Mouse (Mus musculus): ENCODE measurements around the gene Ptk7. TPM values are rescaled to one million over a fixed set of nuclear protein-coding genes. Genes with fewer than 3 reads are reported as not detected.

Gene Ptk7
- total RNA-seq, 2 experiments from 2014 or later, result 8.0 to 9.0 TPM

DNA sequence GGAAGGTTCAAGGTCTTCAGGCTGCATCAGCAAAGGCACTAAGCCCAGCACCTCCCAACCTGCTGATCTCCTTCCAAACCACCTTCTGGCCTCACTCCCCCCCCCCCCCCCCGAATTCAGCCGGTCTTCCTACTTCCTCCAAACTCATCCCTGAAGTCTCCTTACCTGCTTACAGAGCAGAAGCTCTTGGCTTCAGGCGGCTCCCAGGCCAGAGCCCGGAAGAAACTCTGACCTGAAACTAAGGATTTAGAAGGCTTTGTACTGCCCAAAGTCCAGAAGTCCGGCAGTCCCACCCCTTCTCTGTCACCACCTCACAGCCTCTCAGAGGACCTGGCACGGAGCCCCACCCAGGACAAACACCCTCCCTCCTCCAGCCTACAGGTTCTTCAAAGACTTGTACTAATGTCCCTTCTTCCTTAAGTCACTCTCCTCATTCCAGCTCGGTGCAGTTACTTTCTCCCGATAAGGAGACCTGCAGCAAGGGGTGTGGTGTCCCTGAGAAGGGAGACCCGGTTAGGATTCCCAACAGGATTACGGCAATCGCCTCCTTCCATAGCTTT is 15.7 kb upstream of the Ptk7 start:
- DNase-seq (ENCODE audit: low spot score in 2 of 2), result no peak

DNA sequence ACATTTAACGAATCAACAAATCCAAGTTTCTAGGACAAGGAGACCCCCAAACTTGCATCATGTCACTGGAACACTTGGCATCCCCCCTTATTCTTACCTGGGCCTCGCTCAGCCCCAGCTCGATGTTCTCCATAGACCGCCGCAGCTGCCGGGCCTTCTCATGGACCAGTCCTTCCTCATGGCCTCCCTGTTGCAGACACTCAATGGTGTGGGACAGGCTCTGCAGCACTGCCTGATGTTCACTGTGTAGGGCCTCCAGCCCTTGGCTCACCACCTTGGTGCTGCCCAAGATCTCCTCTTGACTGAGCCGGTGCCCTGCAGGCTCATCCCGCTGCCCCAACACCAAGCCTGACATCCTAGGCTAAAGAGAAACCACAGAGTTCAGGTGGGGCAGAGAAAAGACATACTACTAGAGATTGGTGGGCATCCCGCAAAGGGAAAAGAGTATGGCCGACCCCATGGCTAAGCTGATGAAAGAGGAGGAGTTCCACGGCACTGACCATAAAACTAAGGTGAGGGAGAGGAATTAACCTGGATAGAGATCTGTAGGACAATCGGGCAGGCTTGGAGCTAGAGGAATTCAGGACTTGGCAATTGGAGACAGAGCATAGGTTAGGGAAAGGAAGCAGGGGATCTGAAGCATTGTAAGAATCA is 15.0 kb upstream of the Ptk7 start:
- no peak for DNase-seq (ENCODE audit: low spot score in 2 of 2)

DNA sequence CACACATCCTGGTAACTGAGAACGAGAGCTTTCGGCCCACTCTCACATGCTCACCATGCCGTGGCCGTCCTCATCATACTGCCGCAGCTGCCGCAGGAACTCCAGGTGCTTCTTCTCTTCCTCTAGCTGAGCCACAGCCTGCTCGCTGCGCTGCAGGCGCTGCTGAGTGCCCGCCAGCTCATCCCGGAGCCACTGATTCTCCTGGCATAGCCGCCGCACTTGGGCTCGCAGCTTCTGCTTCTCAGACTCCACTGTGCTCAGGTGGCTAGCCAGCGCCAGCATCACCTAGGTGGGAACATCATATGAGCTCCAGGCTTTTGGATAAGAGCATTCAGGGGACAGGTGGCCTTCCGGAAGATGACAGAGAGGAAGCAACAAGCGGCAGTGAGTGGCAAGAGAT is 12.8 kb upstream of the Ptk7 start:
- no peak for DNase-seq (ENCODE audit: low spot score in 2 of 2)

DNA sequence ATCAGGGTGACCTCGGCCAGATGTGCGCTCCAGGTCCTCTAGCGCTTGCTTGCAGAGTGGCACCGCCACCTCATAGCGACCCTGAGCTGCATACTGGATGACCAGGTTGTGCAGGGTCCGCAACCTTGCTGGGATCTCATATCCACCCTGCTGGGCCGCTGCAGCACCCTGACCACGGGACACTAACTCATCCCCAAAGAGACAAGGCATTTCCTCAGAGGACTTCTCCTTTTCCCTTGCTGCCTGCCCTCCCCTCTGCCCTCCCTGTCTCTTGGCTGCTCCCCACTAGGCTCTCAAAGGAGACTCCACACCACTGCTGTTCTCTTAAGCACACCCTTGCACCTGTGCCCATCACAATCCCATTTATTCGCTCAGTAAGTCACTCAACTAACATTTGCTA is 10.6 kb upstream of the Ptk7 start:
- DNase-seq (ENCODE audit: low spot score in 2 of 2), result no peak

DNA sequence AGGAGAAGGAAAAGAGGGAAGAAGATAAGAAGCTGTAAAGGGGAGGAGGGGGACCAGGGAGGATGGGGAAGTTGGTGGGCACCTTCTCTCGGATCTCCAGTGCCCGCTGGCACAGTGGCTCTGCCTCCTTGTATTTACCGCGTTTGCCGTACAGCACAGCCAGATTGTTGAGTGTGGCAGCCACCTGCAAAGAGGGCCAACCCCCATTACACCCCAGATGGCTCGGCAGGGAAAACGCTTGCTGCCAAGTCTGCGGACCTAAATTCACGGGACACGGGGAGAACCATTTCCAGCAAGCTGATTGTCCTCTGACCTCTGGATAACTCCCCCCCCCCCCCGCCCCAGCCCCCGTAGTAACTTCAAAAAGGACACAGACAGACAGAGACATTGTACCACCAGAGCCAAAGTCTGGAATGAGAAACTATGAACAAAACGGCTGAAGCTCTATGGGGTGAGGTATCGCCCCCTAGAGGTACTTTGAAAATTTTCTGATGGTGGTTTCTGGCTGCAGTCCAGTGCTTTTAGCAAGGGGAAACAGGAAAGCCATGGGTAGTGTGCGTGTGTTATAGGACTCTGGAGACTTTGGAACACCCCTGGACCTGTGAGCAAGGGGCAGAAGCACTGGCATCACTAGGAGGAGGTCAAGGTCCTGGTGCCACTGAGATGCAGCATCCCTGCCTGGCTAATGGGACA is 7.7 kb upstream of the Ptk7 start:
- peak; percentile 53 to 87 for DNase-seq (ENCODE audit: low spot score in 2 of 2)

DNA sequence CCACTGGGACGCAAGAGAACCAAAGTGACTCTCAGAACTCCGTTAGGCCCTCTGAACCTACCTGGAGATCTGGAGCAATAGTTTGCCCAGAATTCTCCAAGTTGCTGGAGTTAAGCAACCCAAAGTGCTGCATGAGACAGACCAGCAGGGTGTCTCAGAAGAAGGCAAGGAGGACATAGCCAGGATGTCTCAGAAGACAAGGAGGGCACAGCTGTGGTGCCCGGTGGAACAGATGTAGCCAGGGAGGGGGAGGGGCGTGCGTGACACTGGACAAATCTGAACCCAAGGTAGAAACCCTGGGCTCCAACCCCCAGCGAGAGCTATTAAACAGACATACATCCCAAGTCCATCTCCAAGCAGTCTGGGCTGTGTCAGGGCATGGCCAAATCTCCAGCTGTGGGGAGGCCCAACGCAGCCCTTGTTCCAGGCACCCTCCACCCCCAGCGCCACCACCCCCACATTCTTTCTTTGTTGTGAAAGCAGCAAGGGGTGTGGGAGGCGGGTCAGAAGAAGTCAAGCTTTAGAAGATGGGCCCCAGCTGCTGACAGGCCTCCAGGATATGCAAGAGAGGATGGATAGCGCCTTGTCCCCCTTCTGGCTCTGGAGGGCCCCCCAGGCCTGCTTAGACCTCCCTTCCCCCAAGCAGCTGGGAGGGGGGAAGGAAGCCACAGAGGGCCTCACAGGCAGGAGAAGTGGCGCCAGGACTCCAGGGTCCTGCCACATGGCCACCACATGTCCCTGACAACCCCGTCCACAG is 559 bp upstream of the Ptk7 start:
- no peak for DNase-seq (ENCODE audit: low spot score in 2 of 2)

DNA sequence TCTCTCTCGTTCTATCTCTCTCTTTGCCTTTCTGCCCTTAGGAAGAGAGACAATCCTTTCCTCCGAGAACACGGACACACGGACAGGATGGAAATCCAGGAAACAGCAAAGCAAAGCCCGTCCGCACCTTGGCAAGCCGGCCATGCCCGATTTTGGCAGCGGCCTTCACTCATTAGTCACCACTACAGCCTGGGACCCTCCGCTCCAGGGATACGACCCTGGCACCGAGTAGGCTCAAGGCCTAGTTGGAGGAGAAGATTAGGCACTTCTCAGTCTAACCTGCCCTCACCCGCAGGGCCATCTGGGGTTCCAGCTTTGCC is 873 bp downstream of the Ptk7 start:
- DNase-seq (ENCODE audit: low spot score in 2 of 2), result no peak

DNA sequence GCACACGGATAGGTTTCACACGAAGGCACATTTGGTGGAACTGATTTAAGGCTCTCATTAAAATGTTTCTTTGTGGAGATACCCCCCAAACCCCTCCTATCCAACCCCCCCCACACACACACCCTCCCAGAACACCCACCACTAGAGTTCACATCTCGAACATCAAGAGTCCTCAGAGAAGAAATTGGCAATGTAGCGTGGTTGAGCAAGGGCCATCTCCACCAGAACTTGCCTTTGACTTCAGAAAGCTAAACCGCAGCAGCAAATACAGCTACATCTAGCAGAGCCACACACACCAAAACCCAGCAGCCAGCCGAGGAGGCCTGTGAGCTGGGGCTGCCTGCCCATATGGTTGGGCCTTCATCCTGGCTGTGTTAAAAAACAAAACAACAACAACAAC is 1.9 kb downstream of the Ptk7 start:
- DNase-seq (ENCODE audit: low spot score in 2 of 2), result no peak

DNA sequence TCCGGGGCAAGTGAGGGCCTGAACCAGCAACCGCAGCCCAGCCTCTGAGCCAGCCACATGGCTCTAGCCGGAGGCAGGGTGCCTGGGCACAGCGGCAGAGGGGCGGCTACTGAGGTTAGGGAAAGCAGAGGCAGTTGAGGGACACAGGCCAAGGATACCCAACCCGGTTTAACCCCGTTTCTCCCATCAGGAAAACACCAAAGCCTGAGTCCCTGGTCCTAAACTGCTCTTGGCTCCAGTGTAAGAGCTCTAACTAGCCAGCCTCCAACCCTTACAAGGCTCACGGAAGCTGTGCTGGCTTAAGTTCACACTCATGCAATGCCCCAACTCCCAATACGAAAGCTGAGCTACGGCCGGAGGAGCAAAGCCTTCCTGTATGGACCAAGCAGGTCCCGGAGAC is 4.7 kb downstream of the Ptk7 start:
- DNase-seq (ENCODE audit: low spot score in 2 of 2), result no peak

DNA sequence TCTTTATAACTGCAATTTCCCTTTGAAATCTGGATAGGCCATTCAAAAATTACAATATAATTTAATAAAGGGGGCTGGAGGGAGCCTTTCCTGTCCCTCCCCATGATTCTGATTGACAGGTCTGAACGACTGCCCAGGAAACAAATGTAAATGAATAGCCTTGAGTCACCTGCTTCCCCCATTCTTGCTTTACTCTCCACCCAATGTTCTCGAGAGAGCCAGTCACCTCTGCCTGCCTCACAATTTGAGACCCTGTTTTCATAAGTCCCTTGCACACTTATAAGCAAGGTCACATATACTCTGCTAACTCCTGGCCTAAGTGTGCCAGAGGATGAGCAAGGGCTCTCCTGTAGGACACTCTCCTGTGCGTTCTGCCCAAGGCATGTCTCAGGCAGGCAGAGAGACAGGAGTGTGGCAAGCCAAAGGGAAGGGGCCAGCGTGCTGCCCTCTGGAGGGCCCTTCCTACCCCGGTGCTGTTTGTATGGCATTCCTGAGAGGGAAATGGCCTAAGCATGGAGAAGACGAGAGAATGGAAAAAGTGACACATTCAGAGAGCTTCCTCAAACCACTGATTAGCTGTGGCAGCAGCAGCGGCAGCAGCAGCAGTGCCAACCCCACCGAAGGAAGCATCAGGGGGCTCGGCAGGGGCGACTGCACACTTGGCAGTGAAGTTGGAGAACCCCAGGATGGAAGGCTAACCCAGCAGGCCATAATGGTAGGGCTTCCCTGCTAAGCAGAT is 5.3 kb downstream of the Ptk7 start:
- DNase-seq (ENCODE audit: low spot score in 2 of 2), result no peak

DNA sequence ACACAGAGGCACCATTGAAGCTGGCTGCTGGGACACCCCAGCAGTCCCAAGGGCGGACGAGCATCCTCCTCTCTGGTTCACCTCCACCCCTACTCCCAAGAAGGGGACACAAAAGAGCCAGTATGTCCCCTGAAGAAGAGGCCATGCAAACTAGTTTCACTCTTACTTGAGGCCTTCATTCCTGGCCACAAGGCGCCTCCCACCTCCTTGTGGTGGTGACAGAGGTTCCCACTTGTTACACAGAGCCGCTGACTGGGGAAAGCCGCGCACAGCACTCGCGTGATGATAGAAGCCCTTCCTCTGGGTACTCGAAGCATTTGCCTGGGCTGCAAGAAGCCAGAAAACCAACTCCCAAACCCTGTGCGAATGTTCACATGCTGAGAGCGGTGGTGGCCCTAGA is 7.0 kb downstream of the Ptk7 start:
- DNase-seq (ENCODE audit: low spot score in 2 of 2), result no peak

DNA sequence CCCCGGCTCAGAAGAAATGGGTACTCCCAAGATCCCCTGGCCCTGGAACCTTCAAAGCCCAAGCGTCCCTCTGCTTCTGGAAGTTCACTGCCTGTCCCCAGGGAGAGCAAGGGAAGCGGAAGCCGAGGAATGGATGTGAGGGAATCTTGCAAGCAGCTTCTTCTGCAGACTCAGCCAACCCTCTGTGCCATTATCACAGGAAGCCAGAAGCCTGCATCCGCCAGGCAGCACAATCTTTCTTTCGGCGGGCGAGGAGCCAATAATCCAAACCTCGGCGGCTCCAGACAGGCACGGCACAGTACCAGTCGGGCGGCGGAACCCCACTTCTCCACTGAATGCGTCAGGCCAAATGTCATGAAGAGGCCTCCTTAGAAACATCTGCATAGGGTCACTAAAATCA is 8.0 kb downstream of the Ptk7 start:
- DNase-seq (ENCODE audit: low spot score in 2 of 2), result peak; percentile 35 to 60

DNA sequence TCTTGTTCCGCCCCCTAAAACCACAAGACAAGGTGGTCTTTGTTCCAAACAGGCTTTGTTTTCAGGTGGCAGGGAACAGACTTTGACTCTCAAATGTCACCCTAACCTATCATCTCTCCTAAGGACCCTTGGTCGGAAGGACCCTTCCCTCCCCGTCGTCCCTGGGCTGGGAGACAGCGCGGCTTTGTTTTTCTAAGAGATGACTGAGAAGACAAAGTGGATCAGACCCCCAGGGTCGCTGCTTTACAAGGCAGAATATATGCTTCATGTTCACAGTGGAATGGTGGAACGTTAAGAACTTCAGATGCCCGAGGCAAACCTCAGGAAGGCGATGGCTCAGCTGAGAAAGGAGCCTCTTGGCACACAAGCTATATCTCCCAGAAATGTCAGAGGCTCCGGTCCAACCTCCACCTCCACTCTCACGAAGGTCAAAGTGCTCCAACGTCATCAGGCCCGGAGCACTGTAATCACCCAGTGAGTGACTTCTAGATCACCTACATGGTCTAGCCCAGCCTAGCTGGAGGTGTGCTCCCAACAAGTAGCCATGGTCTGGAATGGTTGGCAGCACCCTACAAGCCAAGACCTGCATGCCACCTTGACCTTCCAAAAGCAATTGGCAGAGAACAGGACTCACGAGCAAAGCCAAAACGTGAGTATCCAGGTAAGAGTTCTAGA is 9.5 kb downstream of the Ptk7 start:
- no peak for DNase-seq (ENCODE audit: low spot score in 2 of 2)

DNA sequence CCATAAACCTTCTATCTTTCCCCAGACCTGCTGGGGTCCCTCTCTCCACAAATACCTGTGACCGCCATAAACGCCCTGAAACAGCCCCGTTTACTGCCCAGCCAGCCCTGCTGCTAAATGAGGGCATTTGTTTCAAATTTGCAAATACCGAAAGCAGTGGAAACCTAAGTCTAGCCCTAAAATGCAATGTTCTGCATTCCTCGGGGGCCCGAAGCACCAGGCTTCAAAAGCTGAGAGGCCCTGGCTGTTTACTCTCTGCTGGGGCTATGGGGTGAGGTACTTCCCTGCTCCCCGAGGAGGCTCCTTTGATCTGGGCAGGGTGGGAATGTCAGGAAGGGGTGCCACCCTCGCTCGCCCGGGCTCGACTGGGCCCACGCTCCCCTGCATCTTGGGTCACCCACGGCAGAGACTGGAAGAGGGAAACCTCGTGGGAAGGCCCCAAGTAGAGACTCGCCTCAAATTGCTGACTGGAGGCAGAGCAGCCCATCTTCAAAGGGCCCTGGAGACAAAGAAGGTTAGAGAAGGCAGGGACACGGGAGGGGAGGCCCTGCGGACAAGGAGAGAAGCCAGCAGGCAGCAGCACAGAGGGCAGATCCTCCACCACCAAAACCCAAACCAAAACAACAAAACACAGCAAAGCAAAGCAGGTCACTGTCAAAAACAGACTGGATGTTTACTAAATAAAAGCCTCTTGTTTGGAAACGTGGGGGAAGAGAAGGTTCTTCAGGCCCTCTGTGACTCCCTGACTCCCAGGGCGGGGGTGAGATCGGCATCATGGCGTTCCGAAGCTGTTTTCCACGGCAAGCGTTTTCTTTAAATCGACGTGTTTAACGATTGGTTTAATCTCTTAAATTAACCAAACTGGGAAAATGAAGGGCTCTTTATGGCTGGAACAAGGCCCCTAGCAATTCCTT is 10.3 kb downstream of the Ptk7 start:
- DNase-seq (ENCODE audit: low spot score in 2 of 2), result no peak

DNA sequence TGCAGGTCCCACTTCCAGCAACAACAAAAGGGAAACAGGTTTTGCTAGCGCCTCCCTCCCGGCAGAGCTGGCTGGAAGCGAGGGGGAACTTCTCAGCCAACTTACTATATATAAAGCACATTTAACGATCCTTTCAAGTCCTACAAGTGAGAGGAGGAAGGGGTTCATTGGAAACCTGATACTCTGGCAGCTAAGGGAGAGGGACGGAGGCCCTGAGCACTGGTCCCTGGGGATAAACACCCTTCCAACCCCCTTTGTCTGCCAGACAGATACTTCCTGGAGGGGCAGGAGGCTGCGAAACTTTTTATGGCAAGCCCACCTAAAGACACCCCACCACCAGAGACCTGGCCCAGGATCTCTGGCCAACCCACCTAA is 10.9 kb downstream of the Ptk7 start:
- DNase-seq (ENCODE audit: low spot score in 2 of 2), result no peak

DNA sequence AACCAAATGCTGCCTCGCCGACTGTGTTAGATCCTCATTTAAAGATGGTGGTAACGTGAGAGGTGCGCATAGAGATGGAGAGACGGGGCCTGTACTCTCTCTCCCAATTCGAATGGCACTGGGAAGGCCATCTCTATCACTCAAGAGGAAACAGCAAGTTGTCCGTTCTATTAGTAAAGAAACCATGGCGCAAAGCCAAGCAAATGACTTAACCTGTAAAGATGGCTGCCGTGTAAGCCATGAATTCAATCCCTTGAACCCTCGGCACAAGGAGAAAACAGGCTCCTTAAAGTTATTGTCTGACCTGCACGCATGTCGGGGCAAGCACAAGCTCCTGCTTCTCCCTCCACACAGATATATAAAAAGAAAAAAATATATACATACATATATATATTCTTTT is 11.5 kb downstream of the Ptk7 start:
- DNase-seq (ENCODE audit: low spot score in 2 of 2), result no peak

DNA sequence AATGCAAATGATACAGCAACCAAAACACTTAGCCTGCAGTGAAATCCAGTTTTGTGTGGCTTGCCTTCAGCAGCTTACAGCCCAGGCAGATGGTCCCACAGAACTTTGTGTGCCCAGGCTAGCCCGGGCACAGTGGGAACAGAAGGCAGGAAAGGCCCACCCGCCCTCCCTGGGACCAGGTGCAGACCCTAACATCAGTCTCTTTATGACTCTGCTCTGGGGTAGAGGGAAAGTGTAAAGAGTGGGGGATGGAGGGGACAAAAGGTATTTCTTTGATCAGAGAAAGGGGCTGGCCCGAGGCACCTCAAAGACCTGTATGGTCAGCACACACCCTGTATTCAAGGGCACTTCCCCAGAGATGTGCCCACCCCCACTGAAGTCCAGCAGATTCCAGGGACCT is 16.1 kb downstream of the Ptk7 start:
- no peak for DNase-seq (ENCODE audit: low spot score in 2 of 2)

DNA sequence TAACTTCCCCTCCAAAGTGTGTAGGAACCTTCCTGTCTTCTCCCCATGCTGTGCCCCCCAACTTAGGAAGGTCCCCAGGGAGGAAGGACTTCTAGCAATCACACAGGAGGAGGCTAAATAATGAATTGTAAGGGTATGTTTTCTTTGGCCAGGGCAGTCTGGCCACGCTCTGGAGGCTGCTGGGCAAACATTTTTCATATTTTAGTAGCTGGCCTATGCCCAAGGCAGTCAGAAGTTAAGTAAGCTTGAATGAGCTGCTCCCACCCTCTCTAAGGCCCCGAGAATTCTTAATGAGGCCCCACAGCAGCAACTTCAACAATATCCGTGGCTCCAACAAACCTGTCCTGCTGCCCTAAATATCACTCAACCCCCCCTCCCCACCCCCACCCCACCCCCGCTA is 16.5 kb downstream of the Ptk7 start:
- no peak for DNase-seq (ENCODE audit: low spot score in 2 of 2)

DNA sequence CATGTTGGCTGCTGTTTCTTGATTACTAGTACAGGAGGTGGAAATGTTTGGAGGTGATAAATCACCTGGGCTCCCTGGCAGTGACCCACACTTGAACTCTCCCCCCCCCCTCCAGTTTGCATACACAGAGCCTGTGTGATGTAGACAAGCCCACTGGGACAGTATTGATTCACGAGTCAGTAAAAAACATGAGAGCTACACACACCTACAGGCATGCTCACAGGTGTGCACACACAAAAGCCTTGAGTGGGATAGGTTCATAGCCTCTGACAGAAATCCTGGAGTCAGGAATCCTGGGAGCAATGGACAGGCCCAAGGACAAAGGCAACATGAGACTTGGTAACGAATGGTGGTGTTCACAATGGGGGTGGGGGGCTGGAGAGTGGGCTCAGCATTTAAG is 17.1 kb downstream of the Ptk7 start:
- DNase-seq (ENCODE audit: low spot score in 2 of 2), result no peak

DNA sequence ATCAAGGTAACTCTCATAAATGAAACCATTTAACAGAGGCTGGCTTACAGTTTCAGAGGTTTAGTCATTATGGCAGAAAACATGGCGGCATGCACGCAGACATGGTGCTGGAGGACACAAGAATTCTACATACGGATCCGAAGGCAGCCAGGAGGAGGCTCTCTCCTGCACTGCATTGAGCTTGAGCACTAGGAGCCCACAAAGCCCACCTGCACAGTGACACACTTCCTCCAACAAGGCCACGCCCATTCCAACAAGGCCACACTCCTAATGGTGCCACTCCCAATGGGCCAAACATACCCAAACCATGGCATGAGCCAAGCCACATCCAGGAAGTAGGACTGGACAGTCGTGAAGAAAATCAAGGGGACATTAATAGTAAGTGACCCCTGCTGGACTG is 18.0 kb downstream of the Ptk7 start:
- no peak for DNase-seq (ENCODE audit: low spot score in 2 of 2)

Measured in layer of hippocampus, adult 18-20 months (tissue).